Mouse (Mus musculus) heart, postnatal 0 days (tissue): Measurements from ENCODE around the gene Birc7.

ENCODE experiments used
- CTCF ChIP-seq: IDR thresholded peaks from 2 replicates; pipeline ENCODE4 v1.5.1; 2016; ENCODE audit warnings: antibody characterized with exemption, control low read depth, low read depth
- EP300 ChIP-seq: IDR thresholded peaks from 2 replicates; pipeline ENCODE4 v1.6.1; 2016; ENCODE audit warnings: antibody characterized with exemption, low read depth

GRCm38 (mm10) chr2:180932418-180932817 is 3.6 kb downstream of the Birc7 start:
- TF ChIP-seq CTCF (no peak), EP300 (no peak)
